Mouse (Mus musculus): ENCODE data around the gene Gm21969. TPM values are rescaled to one million over a fixed set of nuclear protein-coding genes. Genes with fewer than 3 reads are reported as not detected.
A peak's percentile ranks its signal among the peaks of the same experiment; 100 is the strongest.

Gm21969 gene
- polyA plus RNA-seq, 1 experiment from 2014 or later: not detected

GRCm38 (mm10) chr4:139631141-139631540 is 28.2 kb downstream of the Gm21969 start:
- TF ChIP-seq CTCF (IDR thresholded peaks at IDR 0.05; ENCODE audit: low read depth): no peak
- no peaks in the 10 kb centered on the region for H3K27me3 ChIP-seq (ENCODE audit: insufficient read depth, low read length)
- peaks cover 7% of the 10 kb centered on the region; the same call in 1 of the 2 replicates for H3K36me3 ChIP-seq (ENCODE audit: insufficient read depth, low read length)
- H3K9ac ChIP-seq (ENCODE audit: low read depth, low read length): 0 out of 2 replicates have a peak overlapping the region, but pooled peaks have one; percentile 23
- ATAC-seq (replicated peaks; ENCODE audit: low FRiP score, low read depth) (no peak), DNase-seq (ENCODE audit: low spot score) (no peak)
- WGBS: 55% methylated on average over 5 of the region's 5 CpGs
- no peak overlapping the region for H3K4me3 ChIP-seq (replicated peaks; ENCODE audit: low read depth, low read length)
- H3K9me3 ChIP-seq (replicated peaks; ENCODE audit: low read length): no peaks in the 10 kb centered on the region
- no peak overlapping the region for H3K27ac ChIP-seq
- H3K4me2 ChIP-seq (ENCODE audit: low read length): no peak overlapping the region
- peaks cover 7% of the 10 kb centered on the region for H3K4me1 ChIP-seq (replicated peaks; ENCODE audit: insufficient read depth, low read length)

GRCm38 (mm10) chr4:139631569-139632253 is 28.7 kb downstream of the Gm21969 start:
- peaks cover 7% of the 10 kb centered on the region for H3K4me1 ChIP-seq (replicated peaks; ENCODE audit: insufficient read depth, low read length)
- no peaks in the 10 kb centered on the region for H3K9me3 ChIP-seq (replicated peaks; ENCODE audit: low read length)
- H3K4me2 ChIP-seq (ENCODE audit: low read length): no peak overlapping the region
- no peak for TF ChIP-seq CTCF (IDR thresholded peaks at IDR 0.05; ENCODE audit: low read depth)
- H3K27me3 ChIP-seq (ENCODE audit: insufficient read depth, low read length): no peaks in the 10 kb centered on the region
- H3K36me3 ChIP-seq (ENCODE audit: insufficient read depth, low read length): peaks cover 8% of the 10 kb centered on the region
- H3K9ac ChIP-seq (ENCODE audit: low read depth, low read length): 0 out of 2 replicates have a peak overlapping the region, but pooled peaks have one; percentile 23
- 79% methylated on average over 7 of the region's 7 CpGs for WGBS
- DNase-seq (ENCODE audit: low spot score) (no peak), ATAC-seq (replicated peaks; ENCODE audit: low FRiP score, low read depth) (no peak)
- no peak overlapping the region for H3K27ac ChIP-seq
- no peak overlapping the region for H3K4me3 ChIP-seq (replicated peaks; ENCODE audit: low read depth, low read length)

GRCm38 (mm10) chr4:139632254-139632580 is 29.2 kb downstream of the Gm21969 start:
- WGBS: 75% methylated on average over 10 of the region's 10 CpGs
- Histone ChIP-seq H3K4me1 (replicated peaks; ENCODE audit: insufficient read depth, low read length) (peaks cover 7% of the 10 kb centered on the region), H3K4me3 (replicated peaks; ENCODE audit: low read depth, low read length) (no peak overlapping the region), H3K36me3 (ENCODE audit: insufficient read depth, low read length) (peaks cover 14% of the 10 kb centered on the region), H3K4me2 (ENCODE audit: low read length) (no peak overlapping the region), H3K27ac (no peak overlapping the region), H3K9me3 (replicated peaks; ENCODE audit: low read length) (no peaks in the 10 kb centered on the region), H3K9ac (ENCODE audit: low read depth, low read length) (no peak overlapping the region), H3K27me3 (ENCODE audit: insufficient read depth, low read length) (no peaks in the 10 kb centered on the region)
- no peak for TF ChIP-seq CTCF (IDR thresholded peaks at IDR 0.05; ENCODE audit: low read depth)
- ATAC-seq (replicated peaks; ENCODE audit: low FRiP score, low read depth): no peak
- no peak for DNase-seq (ENCODE audit: low spot score)

DNA sequence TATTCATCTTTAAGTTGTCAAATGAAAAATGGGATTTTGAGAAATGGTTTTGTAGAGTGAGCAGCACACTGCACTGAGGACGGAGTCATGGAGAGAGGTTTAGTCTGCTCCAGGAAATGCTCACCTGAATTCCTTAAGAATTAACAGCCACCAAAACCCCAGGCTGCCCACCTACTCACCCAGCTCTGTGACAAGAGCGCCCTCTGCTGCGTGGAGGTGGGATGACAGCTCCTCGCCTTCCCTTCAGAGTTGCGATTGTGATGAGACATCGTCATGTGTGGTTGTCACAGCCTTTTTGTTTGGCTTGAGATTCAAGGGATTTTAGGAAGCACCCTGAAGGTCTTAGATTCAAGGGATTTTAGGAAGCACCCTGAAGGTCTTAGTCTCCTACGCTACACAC is 33.4 kb downstream of the Gm21969 start:
- Histone ChIP-seq H3K27me3 (ENCODE audit: insufficient read depth, low read length) (no peaks in the 10 kb centered on the region), H3K27ac (no peak overlapping the region), H3K36me3 (ENCODE audit: insufficient read depth, low read length) (peaks cover 16% of the 10 kb centered on the region), H3K4me1 (replicated peaks; ENCODE audit: insufficient read depth, low read length) (peaks cover 23% of the 10 kb centered on the region), H3K4me2 (ENCODE audit: low read length) (no peak overlapping the region), H3K9me3 (replicated peaks; ENCODE audit: low read length) (no peaks in the 10 kb centered on the region), H3K9ac (ENCODE audit: low read depth, low read length) (no peak overlapping the region), H3K4me3 (replicated peaks; ENCODE audit: low read depth, low read length) (no peak overlapping the region)
- ATAC-seq (replicated peaks; ENCODE audit: low FRiP score, low read depth): no peak
- DNase-seq (ENCODE audit: low spot score): peak; percentile 73
- peak; percentile 99 for TF ChIP-seq CTCF (IDR thresholded peaks at IDR 0.05; ENCODE audit: low read depth)
- WGBS: 32% methylated on average over 7 of the region's 7 CpGs

- TF ChIP-seq CTCF (IDR thresholded peaks at IDR 0.05; ENCODE audit: low read depth): no peak
- H3K36me3 ChIP-seq (ENCODE audit: insufficient read depth, low read length): peaks cover 16% of the 10 kb centered on the region
- ATAC-seq (replicated peaks; ENCODE audit: low FRiP score, low read depth) (no peak), DNase-seq (ENCODE audit: low spot score) (no peak)
- H3K9ac ChIP-seq (ENCODE audit: low read depth, low read length): no peak overlapping the region
- peaks cover 20% of the 10 kb centered on the region; the same call in 1 of the 2 replicates for H3K4me1 ChIP-seq (replicated peaks; ENCODE audit: insufficient read depth, low read length)
- 87% methylated on average over 9 of the region's 9 CpGs for WGBS
- no peak overlapping the region for H3K4me2 ChIP-seq (ENCODE audit: low read length)
- H3K9me3 ChIP-seq (replicated peaks; ENCODE audit: low read length): no peaks in the 10 kb centered on the region
- no peaks in the 10 kb centered on the region for H3K27me3 ChIP-seq (ENCODE audit: insufficient read depth, low read length)
- no peak overlapping the region for H3K27ac ChIP-seq
- H3K4me3 ChIP-seq (replicated peaks; ENCODE audit: low read depth, low read length): no peak overlapping the region
Measured at GRCm38 (mm10) chr4:139637847-139638246, 34.9 kb downstream of the Gm21969 start.

- DNase-seq (ENCODE audit: low spot score) (no peak), ATAC-seq (replicated peaks; ENCODE audit: low FRiP score, low read depth) (no peak)
- no peak overlapping the region for H3K4me2 ChIP-seq (ENCODE audit: low read length)
- H3K27ac ChIP-seq: no peak overlapping the region
- no peak for TF ChIP-seq CTCF (IDR thresholded peaks at IDR 0.05; ENCODE audit: low read depth)
- peaks cover 20% of the 10 kb centered on the region; the same call in 1 of the 2 replicates for H3K4me1 ChIP-seq (replicated peaks; ENCODE audit: insufficient read depth, low read length)
- no peak overlapping the region for H3K4me3 ChIP-seq (replicated peaks; ENCODE audit: low read depth, low read length)
- WGBS: 72% methylated on average over 16 of the region's 16 CpGs
- H3K9ac ChIP-seq (ENCODE audit: low read depth, low read length): no peak overlapping the region
- H3K9me3 ChIP-seq (replicated peaks; ENCODE audit: low read length): no peaks in the 10 kb centered on the region
- H3K27me3 ChIP-seq (ENCODE audit: insufficient read depth, low read length): no peaks in the 10 kb centered on the region
- H3K36me3 ChIP-seq (ENCODE audit: insufficient read depth, low read length): peaks cover 16% of the 10 kb centered on the region
Measured at GRCm38 (mm10) chr4:139638356-139638755, 35.4 kb downstream of the Gm21969 start.
